Mouse (Mus musculus): ENCODE measurements around the gene Fen1. TPM values are rescaled to one million over a fixed set of nuclear protein-coding genes. Genes with fewer than 3 reads are reported as not detected.

The Fen1 gene
- polyA plus RNA-seq, 1 experiment = not detected

- Histone ChIP-seq H3K4me3 (ENCODE audit: insufficient read depth, low read depth, low read length) (no peak overlapping the region), H3K27ac (ENCODE audit: insufficient read depth, low read depth, low read length) (no peak overlapping the region), H3K4me1 (ENCODE audit: control insufficient read depth, insufficient read depth, low read length) (peaks cover 8% of the 10 kb centered on the region)
- 71% methylated on average over 3 of the region's 3 CpGs for WGBS
- TF ChIP-seq CTCF (IDR thresholded peaks at IDR 0.05; ENCODE audit: insufficient read depth, low read depth, low read length) = no peak
- TF ChIP-seq POLR2A (IDR thresholded peaks at IDR 0.05; ENCODE audit: insufficient read depth, low read depth, low read length) = no peak
Observed at GRCm38 (mm10) chr19:10238477-10238876, 34.5 kb upstream of the Fen1 start.

GRCm38 (mm10) chr19:10235784-10236565 lies 32.0 kb upstream of the Fen1 start:
- H3K27ac ChIP-seq (ENCODE audit: insufficient read depth, low read depth, low read length) = no peak overlapping the region
- TF ChIP-seq CTCF (IDR thresholded peaks at IDR 0.05; ENCODE audit: insufficient read depth, low read depth, low read length) (no peak), POLR2A (IDR thresholded peaks at IDR 0.05; ENCODE audit: insufficient read depth, low read depth, low read length) (no peak)
- 86% methylated on average over 9 of the region's 9 CpGs for WGBS
- peaks cover 8% of the 10 kb centered on the region for H3K4me1 ChIP-seq (ENCODE audit: control insufficient read depth, insufficient read depth, low read length)
- H3K4me3 ChIP-seq (ENCODE audit: insufficient read depth, low read depth, low read length) = no peak overlapping the region

GRCm38 (mm10) chr19:10232327-10233017 lies 28.5 kb upstream of the Fen1 start:
- 54% methylated on average over 9 of the region's 9 CpGs for WGBS
- Histone ChIP-seq H3K4me3 (ENCODE audit: insufficient read depth, low read depth, low read length) (no peak overlapping the region), H3K4me1 (ENCODE audit: control insufficient read depth, insufficient read depth, low read length) (no peaks in the 10 kb centered on the region), H3K27ac (ENCODE audit: insufficient read depth, low read depth, low read length) (no peak overlapping the region)
- TF ChIP-seq POLR2A (IDR thresholded peaks at IDR 0.05; ENCODE audit: insufficient read depth, low read depth, low read length) (no peak), CTCF (IDR thresholded peaks at IDR 0.05; ENCODE audit: insufficient read depth, low read depth, low read length) (no peak)

GRCm38 (mm10) chr19:10231871-10232270 lies 27.9 kb upstream of the Fen1 start:
- Histone ChIP-seq H3K4me1 (ENCODE audit: control insufficient read depth, insufficient read depth, low read length) (no peaks in the 10 kb centered on the region), H3K4me3 (ENCODE audit: insufficient read depth, low read depth, low read length) (no peak overlapping the region), H3K27ac (ENCODE audit: insufficient read depth, low read depth, low read length) (no peak overlapping the region)
- WGBS = 54% methylated on average over 5 of the region's 5 CpGs
- TF ChIP-seq CTCF (IDR thresholded peaks at IDR 0.05; ENCODE audit: insufficient read depth, low read depth, low read length) = no peak
- no peak for TF ChIP-seq POLR2A (IDR thresholded peaks at IDR 0.05; ENCODE audit: insufficient read depth, low read depth, low read length)

GRCm38 (mm10) chr19:10231016-10231415 lies 27.0 kb upstream of the Fen1 start:
- Histone ChIP-seq H3K4me3 (ENCODE audit: insufficient read depth, low read depth, low read length) (no peak overlapping the region), H3K27ac (ENCODE audit: insufficient read depth, low read depth, low read length) (no peak overlapping the region), H3K4me1 (ENCODE audit: control insufficient read depth, insufficient read depth, low read length) (no peaks in the 10 kb centered on the region)
- WGBS = 26% methylated on average over 7 of the region's 7 CpGs
- no peak for TF ChIP-seq CTCF (IDR thresholded peaks at IDR 0.05; ENCODE audit: insufficient read depth, low read depth, low read length)
- TF ChIP-seq POLR2A (IDR thresholded peaks at IDR 0.05; ENCODE audit: insufficient read depth, low read depth, low read length) = no peak

- Histone ChIP-seq H3K4me3 (ENCODE audit: insufficient read depth, low read depth, low read length) (no peak overlapping the region), H3K27ac (ENCODE audit: insufficient read depth, low read depth, low read length) (no peak overlapping the region), H3K4me1 (ENCODE audit: control insufficient read depth, insufficient read depth, low read length) (no peaks in the 10 kb centered on the region)
- 77% methylated on average over 4 of the region's 4 CpGs for WGBS
- TF ChIP-seq CTCF (IDR thresholded peaks at IDR 0.05; ENCODE audit: insufficient read depth, low read depth, low read length) (no peak), POLR2A (IDR thresholded peaks at IDR 0.05; ENCODE audit: insufficient read depth, low read depth, low read length) (no peak)
Observed at GRCm38 (mm10) chr19:10225767-10226166, 21.8 kb upstream of the Fen1 start.

GRCm38 (mm10) chr19:10224637-10225453 lies 20.9 kb upstream of the Fen1 start:
- WGBS = 40% methylated on average over 26 of the region's 26 CpGs

GRCm38 (mm10) chr19:10223561-10223960 lies 19.6 kb upstream of the Fen1 start:
- WGBS = 81% methylated on average over 4 of the region's 4 CpGs
- TF ChIP-seq CTCF (IDR thresholded peaks at IDR 0.05; ENCODE audit: insufficient read depth, low read depth, low read length) = no peak
- TF ChIP-seq POLR2A (IDR thresholded peaks at IDR 0.05; ENCODE audit: insufficient read depth, low read depth, low read length) = no peak
- H3K27ac ChIP-seq (ENCODE audit: insufficient read depth, low read depth, low read length) = no peak overlapping the region
- H3K4me1 ChIP-seq (ENCODE audit: control insufficient read depth, insufficient read depth, low read length) = no peaks in the 10 kb centered on the region
- H3K4me3 ChIP-seq (ENCODE audit: insufficient read depth, low read depth, low read length) = no peak overlapping the region

More at GRCm38 (mm10) chr19:10224637-10225453, 20.9 kb upstream of the Fen1 start:
- TF ChIP-seq CTCF (IDR thresholded peaks at IDR 0.05; ENCODE audit: insufficient read depth, low read depth, low read length) = no peak
- TF ChIP-seq POLR2A (IDR thresholded peaks at IDR 0.05; ENCODE audit: insufficient read depth, low read depth, low read length) = no peak
- Histone ChIP-seq H3K27ac (ENCODE audit: insufficient read depth, low read depth, low read length) (no peak overlapping the region), H3K4me3 (ENCODE audit: insufficient read depth, low read depth, low read length) (no peak overlapping the region), H3K4me1 (ENCODE audit: control insufficient read depth, insufficient read depth, low read length) (no peaks in the 10 kb centered on the region)

Data from olfactory bulb, adult 2 months (tissue).